Mouse (Mus musculus) heart, adult 2 months (tissue): ENCODE measurements around the gene D3Ertd254e. TPM values are rescaled to one million over a fixed set of nuclear protein-coding genes. Genes with fewer than 3 reads are reported as not detected.

Experiments
- DNase-seq, 2 experiments: peaks; one replicate each; pipeline ENCODE4 v3.0.0; 2021
- H3K27ac ChIP-seq: fragments of 200-600 bp; 2 replicates; pipeline ENCODE4 v1.8.1; 2022
- H3K27me3 ChIP-seq: fragments of 200-500 bp; 2 replicates; pipeline ENCODE4 v1.6.1; 2012; ENCODE audit warnings: mild to moderate bottlenecking, low read length, inconsistent platforms, mixed read lengths; ENCODE audit not compliant: control insufficient read depth, insufficient read depth
- H3K36me3 ChIP-seq: fragments of 200-500 bp; 2 replicates; pipeline ENCODE4 v1.6.1; 2012; ENCODE audit warnings: low read length, inconsistent platforms; ENCODE audit not compliant: control insufficient read depth, insufficient read depth
- H3K4me1 ChIP-seq: fragments of 200-500 bp; 2 replicates; pipeline ENCODE4 v1.6.1; 2011; ENCODE audit warnings: low read length; ENCODE audit not compliant: control insufficient read depth, insufficient read depth
- H3K4me3 ChIP-seq: fragments of 200-600 bp; 2 replicates; pipeline ENCODE4 v1.8.1; 2022
- H3K79me2 ChIP-seq: fragments of 200-500 bp; replicated peaks from 2 replicates; pipeline ENCODE4 v1.6.1; 2012; ENCODE audit warnings: mild to moderate bottlenecking, inconsistent platforms, low read length, moderate library complexity, mixed read lengths; ENCODE audit not compliant: control insufficient read depth, insufficient read depth
- H3K9ac ChIP-seq: fragments of 200-500 bp; 2 replicates; pipeline ENCODE4 v1.6.1; 2012; ENCODE audit warnings: low read depth, mild to moderate bottlenecking, control low read depth, inconsistent platforms, low read length, mixed read lengths
- CTCF ChIP-seq: fragments of 200-600 bp; IDR thresholded peaks from 2 replicates; pipeline ENCODE4 v1.8.1; 2022; ENCODE audit warnings: antibody characterized with exemption, mild to moderate bottlenecking, moderate library complexity
- EP300 ChIP-seq: fragments of 200-500 bp; IDR thresholded peaks from 2 replicates; pipeline ENCODE4 v1.6.1; 2011; ENCODE audit warnings: low read depth, low read length, control low read depth; ENCODE audit not compliant: insufficient read depth
- POLR2A ChIP-seq: fragments of 200-500 bp; IDR thresholded peaks from 2 replicates; pipeline ENCODE4 v1.6.1; 2011; ENCODE audit warnings: mild to moderate bottlenecking, low read depth, low read length, control low read depth; ENCODE audit not compliant: insufficient read depth
- WGBS: fragments of 180-500 bp; shearing (Covaris S2); methylation state at CpG from one replicate; pipeline ENCODE4 v1.1.7; 2018; 5-methylcytosine and 5-hydroxymethylcytosine counted together
- intact Hi-C: fragments of 180-260 bp; cut with DNase I; formaldehyde crosslinking; loops from one replicate; pipeline ENCODE4 v1.15.1; 2025
- polyA plus RNA-seq: library from polyadenylated mRNA; depleted of rRNA; stranded (reverse); fragments of >200 nt; gene quantifications from 2 replicates; pipeline ENCODE4 v1.2.3, GENCODE M21; 2012; rRNA removed
- total RNA-seq, 2 experiments: library from RNA; stranded (reverse); gene quantifications; 2 replicates each; pipeline ENCODE4 v1.2.3; 2021

D3Ertd254e gene
- total and polyA plus RNA-seq, 3 experiments, result 0.96 to 3.7 (median 3.4) TPM

DNA sequence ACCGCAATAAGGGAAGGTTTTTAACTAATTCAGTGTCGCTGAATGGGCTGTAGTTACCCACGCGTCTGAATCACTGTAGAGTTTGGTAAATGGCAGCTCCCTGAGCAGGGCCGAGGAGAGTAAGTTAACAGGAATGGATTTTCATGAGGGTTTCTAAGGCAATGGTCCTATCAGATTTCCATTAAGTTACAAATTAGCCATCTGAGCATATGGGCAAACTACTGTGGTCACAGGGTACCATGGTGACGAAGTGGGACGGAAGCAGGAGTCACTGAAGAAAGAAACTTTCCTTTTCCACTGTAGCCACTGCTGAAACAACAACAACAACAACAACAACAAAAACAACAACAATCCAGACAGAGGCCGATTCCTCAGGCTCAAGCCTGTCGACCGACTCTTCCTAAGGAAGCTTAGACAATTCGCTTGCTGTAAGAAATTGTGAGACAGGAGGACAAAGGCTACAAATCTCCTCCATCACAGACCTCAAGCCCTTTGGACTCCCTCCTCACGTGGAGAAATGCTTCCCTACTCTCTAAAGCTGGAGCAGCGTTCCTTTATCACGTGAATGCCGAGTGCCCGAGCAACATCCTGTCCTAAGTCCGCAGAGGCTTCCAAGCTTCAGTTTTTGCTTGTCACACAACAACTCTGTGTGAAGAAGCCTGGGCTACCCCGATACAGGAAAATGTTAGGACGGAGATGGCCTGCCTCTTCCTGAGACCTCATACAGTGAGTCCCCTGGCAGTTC lies 56.9 kb downstream of the D3Ertd254e start:
- H3K27me3 ChIP-seq, result no peaks in the 10 kb centered on the region
- 65% methylated on average over 19 of the region's 19 CpGs for WGBS
- intact Hi-C loops, result no loop called here
- no peak overlapping the region for H3K4me3 ChIP-seq
- H3K36me3 ChIP-seq, result no peaks in the 10 kb centered on the region
- no peak overlapping the region for H3K27ac ChIP-seq
- no peak overlapping the region for H3K9ac ChIP-seq
- H3K4me1 ChIP-seq, result no peaks in the 10 kb centered on the region
- DNase-seq, result no peak
- no peaks in the 10 kb centered on the region for H3K79me2 ChIP-seq
- TF ChIP-seq POLR2A (no peak), EP300 (no peak), CTCF (no peak)

DNA sequence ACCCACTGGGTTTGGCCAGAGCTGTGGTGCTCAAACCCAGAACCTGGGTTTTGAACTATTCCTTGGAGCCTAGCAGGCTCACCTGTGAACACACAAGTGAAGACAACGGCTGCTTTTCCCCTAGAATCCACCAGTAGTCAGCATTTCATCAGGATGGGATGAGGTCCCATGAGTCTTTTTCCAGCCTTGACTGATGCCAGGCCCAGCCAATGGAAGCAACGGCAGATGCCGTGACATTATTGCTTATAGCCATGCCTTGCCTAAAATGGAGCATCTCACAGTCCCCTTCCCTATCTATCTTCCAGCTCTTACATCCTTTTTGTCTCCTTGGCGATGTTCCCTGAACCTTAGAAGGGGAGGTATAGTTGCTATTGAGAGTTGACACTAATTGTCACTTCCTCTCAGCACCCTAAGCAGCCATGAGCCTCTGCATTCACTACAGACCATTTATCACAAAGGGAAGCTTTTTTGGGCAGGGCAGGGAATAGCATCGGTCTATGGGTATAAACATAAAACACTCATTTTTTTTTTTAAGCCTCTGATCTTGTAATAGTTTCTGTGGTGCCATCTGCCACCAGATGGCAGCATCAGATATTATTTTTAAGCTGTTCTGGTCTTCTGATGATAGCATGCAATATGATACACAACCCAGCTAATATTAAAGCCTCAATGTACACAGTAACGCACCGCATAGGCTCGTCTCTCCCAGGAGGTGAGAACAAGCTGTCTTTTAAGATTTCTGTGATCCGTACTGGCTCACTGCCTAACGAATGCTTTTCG lies 59.1 kb downstream of the D3Ertd254e start:
- H3K4me1 ChIP-seq, result no peaks in the 10 kb centered on the region
- TF ChIP-seq EP300 (no peak), POLR2A (no peak), CTCF (peak; percentile 78)
- H3K27ac ChIP-seq, result no peak overlapping the region
- WGBS, result 53% methylated on average over 11 of the region's 11 CpGs
- H3K9ac ChIP-seq, result no peak overlapping the region
- H3K4me3 ChIP-seq, result no peak overlapping the region
- no peaks in the 10 kb centered on the region for H3K27me3 ChIP-seq
- DNase-seq, result no peak
- H3K36me3 ChIP-seq, result no peaks in the 10 kb centered on the region
- no peaks in the 10 kb centered on the region for H3K79me2 ChIP-seq
- intact Hi-C loops, result loop anchor here (1.0 kb wide), 2 partner anchors 232 to 285 kb away; no protein-coding TSS in a partner anchor

DNA sequence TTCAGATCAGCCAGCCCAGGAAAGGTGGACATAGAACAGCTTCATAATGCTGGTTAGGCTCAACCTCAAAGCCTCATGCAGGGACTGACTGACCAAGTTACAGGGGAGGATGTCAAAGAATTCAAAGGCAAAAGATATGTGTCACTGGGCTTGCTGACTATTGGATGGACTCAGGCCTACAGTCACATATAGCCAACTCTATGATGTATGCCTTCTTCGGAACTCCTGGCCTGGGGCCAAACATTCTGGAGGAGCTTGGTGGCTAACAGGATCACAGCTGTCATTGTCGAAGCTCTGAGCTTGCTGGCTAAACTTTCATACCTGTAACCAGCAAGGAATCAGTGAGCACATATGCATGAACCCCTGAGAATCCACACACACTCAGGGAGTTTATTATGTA lies 60.1 kb downstream of the D3Ertd254e start:
- Histone ChIP-seq H3K36me3 (no peaks in the 10 kb centered on the region), H3K27ac (no peak overlapping the region), H3K9ac (no peak overlapping the region), H3K4me1 (no peaks in the 10 kb centered on the region), H3K27me3 (no peaks in the 10 kb centered on the region), H3K79me2 (no peaks in the 10 kb centered on the region), H3K4me3 (no peak overlapping the region)
- TF ChIP-seq EP300 (no peak), CTCF (no peak), POLR2A (no peak)
- 15% methylated on average over 2 of the region's 2 CpGs for WGBS
- intact Hi-C loops, result loop anchor here (1.0 kb wide), 2 partner anchors 231 to 284 kb away; no protein-coding TSS in a partner anchor
- DNase-seq, result no peak

DNA sequence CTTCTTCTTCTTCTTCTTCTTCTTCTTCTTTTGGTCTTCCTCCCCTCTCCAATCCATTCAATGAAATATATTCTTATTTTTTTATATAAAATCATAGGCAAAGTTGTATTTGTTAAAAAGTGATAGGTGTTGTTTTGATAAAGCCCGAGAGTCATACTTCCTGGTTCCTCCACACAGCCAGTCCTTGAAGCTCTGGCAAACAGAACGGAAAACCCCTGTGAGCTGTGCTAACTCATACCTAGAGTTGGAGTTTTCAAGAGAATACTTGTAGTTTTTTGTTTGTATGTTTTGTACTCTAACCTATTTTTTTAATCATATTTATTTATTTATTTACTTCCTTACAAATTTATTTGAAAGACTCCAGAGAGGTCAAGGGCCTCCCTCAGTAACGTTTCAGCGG lies 61.9 kb downstream of the D3Ertd254e start:
- WGBS, result 60% methylated on average over 4 of the region's 4 CpGs

More for the DNA sequence above, 61.9 kb downstream of the D3Ertd254e start:
- DNase-seq, result no peak
- Histone ChIP-seq H3K9ac (no peak overlapping the region), H3K4me3 (no peak overlapping the region), H3K4me1 (no peaks in the 10 kb centered on the region), H3K36me3 (no peaks in the 10 kb centered on the region), H3K27ac (no peak overlapping the region), H3K27me3 (no peaks in the 10 kb centered on the region), H3K79me2 (no peaks in the 10 kb centered on the region)
- intact Hi-C loops, result no loop called here
- TF ChIP-seq CTCF (no peak), EP300 (no peak), POLR2A (no peak)

Other genes starting within 250 kb of the D3Ertd254e start
- 10 to 100 TPM; 60.7 to 63.0 TPM for gene Dcun1d1, start 213.6 kb upstream of the D3Ertd254e start, total RNA-seq
- 7.7 and 17.0 TPM in 2 replicates for gene Dcun1d1, start 213.6 kb upstream of the D3Ertd254e start, polyA plus RNA-seq
- 10 to 100 TPM; 80.9 to 98.5 TPM for gene Mccc1, start 150.3 kb upstream of the D3Ertd254e start, total RNA-seq
- 47.4 and 85.0 TPM in 2 replicates for gene Mccc1, start 150.3 kb upstream of the D3Ertd254e start, polyA plus RNA-seq
- not detected for gene Ccdc144b, start 97.5 kb upstream of the D3Ertd254e start, total RNA-seq
- 0.04 TPM in 1 of 2 replicates, not detected in the other for gene Ccdc144b, start 97.5 kb upstream of the D3Ertd254e start, polyA plus RNA-seq
- 10 to 100 TPM; 37.7 to 40.2 TPM for gene Acad9, start 85.0 kb upstream of the D3Ertd254e start, total RNA-seq
- gene Acad9, start 85.0 kb upstream of the D3Ertd254e start, polyA plus RNA-seq, result 21.9 and 37.5 TPM in 2 replicates
- not detected for gene Qrfpr, start 71.3 kb downstream of the D3Ertd254e start, total RNA-seq
- not detected in 2 replicates for gene Qrfpr, start 71.3 kb downstream of the D3Ertd254e start, polyA plus RNA-seq